Mouse (Mus musculus): ENCODE measurements at regions not wholly inside any gene's neighbourhood (a gene's known extent, or its start where the extent isn't known, plus 50 kb on each side); places are given as distances from the start of the nearest gene placed in this dataset.

DNA sequence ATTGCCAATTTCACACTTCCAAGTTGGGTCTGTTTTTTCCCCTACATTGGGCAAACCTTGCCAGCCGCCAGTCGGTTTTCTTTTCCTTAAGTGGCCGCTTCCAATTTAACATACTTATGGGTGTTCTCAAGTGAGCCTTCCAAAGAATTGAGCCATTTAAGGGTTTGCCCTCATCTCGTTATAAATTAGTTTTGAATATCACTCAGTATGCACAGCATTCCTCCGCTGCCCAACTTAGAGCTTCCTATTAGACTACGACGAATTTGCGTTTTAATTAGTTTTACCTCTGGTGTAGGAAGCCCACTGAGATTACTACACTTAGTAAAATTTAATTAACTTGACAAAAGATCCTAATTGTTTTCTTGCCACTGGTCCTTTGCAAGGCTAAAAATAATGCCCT lies 209.9 kb downstream of the Cdh11 start:
- no peak for DNase-seq (ENCODE audit: low spot score in 2 of 2)

DNA sequence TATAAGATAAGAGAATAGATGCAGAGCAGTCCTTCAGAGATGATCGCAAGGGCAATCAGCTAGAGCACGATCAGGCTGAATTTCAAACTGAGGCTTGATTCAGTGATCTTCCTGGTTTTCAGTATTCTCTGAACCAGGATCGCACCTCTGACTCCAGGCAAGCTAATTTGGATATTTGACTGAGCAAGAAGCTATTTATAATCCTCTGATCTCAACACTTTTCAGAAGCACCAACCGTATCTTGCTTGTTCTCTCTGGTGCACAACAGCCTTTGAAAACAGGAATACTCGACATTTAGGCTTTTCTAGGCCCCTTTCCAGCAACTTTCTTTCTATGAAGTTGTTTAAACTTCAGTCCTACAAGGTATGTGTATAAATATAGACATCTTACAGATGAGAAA lies 217.7 kb downstream of the Cdh11 start:
- no peak for DNase-seq (ENCODE audit: low spot score in 2 of 2)

DNA sequence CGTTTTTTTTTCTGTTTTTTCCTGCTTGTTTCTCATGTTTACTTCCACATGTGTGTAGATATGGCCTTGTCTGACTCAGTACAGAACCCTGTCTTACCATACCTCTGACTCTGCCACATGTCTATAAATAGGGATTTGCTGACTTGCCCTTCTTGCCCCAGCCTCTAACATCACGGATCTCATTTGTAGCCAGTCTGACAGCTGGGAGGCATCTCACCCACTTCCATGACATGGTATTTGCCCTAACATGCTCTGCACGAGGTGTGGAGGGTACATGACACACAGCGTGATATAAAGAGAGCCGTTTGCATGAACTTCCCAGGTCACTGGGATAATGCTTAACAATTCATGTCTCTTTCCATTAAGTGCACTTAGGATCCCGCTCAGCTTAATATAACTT lies 231.2 kb downstream of the Cdh11 start:
- DNase-seq (ENCODE audit: low spot score in 2 of 2) = no peak

DNA sequence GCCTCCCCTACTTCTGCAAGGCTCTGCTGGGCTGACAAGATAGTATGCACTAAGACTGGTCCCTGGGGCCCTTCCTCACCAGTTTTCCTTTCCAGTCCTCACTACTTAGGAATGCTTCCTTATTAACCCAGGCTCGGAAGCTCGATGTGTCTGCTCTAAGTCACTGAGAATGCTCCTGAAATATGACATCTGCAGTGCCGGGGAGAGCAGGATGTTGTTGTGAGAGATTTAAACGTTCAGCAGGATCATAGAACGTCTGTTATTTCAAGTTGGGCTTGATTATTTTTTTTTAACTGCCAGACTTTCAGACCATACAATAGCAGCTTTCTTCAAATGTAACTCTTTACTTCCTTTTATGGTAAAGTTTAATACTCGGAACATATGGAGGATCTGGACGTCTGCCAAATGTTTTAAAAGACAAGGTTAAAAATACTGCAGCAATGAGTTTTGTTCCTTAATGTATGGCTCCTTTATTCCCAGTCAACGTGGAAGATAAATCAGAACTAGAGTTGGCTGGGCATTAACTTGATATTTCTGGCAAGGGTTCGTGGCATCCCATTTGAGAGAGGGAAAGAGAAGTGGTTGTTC lies 232.0 kb downstream of the Cdh11 start:
- DNase-seq (ENCODE audit: low spot score in 2 of 2) = peak; percentile 19 to 24

DNA sequence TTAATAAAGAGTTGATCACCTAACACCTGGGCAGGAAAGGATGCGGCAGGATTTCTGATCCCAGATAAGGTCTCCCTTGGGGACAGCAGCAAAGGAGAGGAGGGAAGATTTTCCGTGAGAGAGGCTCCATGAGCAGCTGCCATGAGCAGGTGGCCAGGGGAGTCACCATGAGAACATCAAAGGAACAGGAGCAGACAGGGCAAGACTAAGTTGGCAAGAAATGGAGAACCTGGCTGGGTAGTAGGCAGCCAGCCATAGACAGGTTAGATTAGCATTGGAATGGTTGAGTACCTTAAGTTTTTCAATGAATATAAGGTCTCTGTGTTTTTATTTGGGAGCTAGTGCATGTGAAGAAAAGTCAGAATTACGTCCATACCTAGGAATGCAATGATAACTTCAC lies 246.6 kb downstream of the Cdh11 start:
- no peak for DNase-seq (ENCODE audit: low spot score in 2 of 2)

DNA sequence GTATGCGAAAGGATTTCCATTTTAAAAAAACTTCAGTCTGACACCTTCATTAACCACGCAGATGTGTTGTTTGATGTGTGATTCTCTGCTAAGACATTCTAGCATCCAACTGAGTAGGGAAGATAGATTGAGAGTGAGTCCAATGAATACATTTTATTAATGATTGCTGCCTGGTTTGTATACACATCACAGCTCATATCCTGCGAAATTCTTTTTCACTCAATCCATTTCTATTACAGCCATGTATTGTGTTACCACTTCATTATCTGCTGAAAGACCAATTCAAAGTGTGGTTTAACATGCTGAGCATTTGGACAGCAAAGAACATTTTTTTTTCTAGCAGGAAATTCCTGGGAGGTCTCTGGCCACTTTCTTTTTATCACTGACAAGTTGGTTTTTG lies 247.4 kb downstream of the Cdh11 start:
- DNase-seq (ENCODE audit: low spot score in 2 of 2) = no peak

DNA sequence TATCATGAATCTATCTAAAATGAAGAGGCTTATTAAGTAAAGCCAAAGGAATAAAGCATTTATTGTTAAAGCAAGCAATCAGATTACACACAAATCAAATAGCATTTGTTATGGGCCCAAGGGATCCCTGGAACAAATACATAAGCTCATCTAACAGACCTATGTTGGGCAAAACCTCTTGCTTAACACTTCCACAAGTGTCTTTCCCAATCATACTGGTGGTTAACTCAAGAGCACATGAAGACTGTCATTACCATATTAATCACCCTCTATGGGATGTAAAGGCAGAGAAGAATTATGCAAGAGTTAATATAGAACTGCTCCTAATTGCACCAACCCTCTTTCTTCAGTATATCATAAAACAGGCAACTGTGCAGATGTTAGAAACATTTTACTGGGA lies 267.0 kb downstream of the Cdh11 start:
- DNase-seq (ENCODE audit: low spot score in 2 of 2) = no peak

DNA sequence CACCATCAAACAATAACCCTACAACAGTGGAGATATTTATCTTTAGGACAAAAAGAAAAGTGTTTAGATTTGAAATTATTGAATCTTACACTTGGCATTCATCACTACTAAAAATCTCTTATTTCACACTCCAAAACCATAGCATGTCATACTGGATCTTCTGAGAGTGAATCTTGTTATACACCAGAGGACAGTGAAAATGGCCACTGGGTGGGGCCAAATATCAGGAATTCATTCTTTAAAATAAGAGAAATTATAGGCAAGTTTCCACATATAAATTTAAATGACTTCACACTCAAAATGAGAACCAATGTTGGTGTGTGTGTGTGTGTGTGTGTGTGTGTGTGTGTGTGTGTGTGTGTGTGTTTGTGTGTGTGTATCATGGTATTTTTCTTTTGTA lies 269.7 kb downstream of the Cdh11 start:
- peak; percentile 5 to 9 for DNase-seq (ENCODE audit: low spot score in 2 of 2)

DNA sequence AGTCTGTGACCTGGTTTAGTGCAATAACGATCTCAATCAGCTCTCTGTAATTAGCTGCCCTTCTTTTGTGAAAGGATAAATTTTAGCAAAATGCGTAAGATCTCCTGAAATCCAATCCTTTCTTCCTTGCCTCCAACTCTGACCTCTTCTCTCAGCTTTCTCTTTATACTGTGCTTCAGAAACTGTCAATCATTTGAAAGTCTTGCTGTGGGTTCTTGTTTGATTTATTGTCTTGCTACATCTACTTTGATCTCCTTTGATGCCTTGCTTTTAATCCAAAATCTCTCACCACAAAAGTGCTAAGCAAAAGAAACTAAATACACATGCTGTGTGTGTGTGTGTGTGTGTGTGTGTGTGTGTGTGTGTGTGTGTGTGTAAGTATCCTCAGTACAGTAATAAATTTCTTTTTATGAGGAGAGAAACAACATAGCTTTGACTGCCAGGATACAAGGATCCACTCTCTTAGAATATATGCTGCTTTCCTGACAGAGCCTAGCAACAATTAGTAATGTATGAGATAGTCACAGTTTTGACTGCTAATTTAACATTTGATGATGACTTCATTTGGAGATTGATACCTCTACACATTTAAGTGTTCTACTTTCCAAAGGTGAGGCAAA lies 270.5 kb downstream of the Cdh11 start:
- no peak for DNase-seq (ENCODE audit: low spot score in 2 of 2)

DNA sequence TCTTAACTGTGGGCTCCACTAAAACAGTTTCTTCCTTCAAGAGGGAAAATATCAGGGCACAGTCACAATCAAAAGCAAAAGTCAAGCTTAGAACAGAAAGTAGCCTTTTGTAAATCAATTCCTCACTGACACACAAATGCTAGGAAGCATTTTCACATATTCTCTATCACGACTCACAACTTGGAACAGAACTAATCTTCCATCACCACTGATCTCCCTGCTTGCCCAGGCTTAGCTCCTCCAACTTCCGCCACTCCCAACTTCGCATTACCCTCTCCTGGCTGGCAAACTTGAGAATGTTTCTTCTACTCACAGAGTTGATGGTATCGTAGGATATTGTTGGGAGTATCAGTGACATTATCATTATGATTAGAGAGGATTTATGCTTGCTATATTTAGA lies 284.7 kb downstream of the Cdh11 start:
- no peak for DNase-seq (ENCODE audit: low spot score in 2 of 2)

DNA sequence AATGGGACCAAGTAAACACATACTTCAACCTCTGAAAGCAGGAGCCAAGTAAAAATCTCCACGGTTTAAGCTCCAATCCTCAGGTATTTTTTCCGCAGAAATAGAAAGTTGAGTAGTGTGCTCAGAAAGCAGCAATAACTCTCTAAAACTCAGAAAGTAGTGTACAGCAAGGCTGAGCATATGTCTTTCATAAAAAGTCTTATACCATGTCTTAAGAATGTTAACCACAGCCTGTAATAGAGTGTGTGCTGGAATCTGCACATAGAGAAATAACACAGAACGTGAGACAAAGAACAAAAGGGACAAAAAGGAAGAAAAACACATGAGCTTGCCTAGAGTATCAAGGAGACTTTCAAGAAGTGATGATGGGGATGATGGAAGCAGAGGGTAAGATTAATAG lies 285.2 kb downstream of the Cdh11 start:
- no peak for DNase-seq (ENCODE audit: low spot score in 2 of 2)

DNA sequence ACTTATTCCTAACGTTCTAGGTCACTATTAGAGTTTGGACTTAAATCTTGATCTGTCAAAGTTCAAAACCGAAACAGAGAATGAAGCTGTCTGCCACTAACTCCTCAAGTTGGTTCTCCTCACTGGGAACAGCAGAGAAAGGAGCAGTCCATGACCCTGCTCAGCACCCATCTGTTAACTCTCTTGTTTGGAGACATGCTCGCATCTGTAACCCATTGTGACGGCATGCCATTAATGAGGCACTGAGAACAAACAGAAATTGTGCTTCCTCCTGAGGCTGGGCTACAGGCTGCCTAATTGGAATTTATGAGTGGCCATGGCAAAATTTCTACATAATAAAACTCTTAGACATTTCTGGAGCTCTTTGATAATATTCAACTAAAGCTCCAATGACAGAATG lies 286.4 kb downstream of the Cdh11 start:
- DNase-seq (ENCODE audit: low spot score in 2 of 2) = no peak

DNA sequence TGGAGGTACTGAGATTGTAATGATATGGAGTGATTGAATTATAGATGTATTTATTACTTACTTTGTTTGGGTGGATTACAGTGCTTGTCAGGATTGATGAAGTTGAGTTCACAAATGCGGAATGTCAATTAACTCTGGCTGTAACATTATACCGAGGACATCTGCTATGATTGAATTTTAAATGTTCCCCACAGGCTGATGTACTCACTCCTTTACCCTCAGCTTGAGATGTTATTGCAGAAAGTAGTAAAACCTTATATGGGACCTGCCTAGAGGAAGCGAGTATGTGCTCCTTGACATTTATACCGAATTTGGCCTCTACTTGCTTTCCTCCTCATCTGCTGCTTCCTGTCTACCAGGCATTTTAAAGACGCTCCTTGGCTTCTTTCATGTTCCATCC lies 288.3 kb downstream of the Cdh11 start:
- DNase-seq (ENCODE audit: low spot score in 2 of 2) = no peak

DNA sequence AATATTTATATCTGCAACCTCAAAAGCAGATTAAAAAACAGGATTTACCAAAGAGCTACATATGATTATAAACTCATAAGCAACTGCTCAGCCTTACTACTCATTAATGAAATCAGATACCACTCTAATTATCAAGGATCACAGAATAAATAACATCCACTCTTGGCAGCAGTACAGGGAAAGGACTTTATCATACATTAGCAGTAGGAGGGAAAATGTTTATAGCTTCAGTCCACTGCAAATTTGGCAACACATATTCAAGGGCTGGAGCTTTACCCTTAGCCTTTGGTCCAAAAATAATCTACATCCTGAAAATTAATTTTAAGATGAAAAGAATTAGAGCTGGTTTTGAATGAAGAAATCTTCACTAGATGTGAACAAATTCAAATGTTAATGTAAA lies 288.7 kb downstream of the Cdh11 start:
- no peak for DNase-seq (ENCODE audit: low spot score in 2 of 2)

DNA sequence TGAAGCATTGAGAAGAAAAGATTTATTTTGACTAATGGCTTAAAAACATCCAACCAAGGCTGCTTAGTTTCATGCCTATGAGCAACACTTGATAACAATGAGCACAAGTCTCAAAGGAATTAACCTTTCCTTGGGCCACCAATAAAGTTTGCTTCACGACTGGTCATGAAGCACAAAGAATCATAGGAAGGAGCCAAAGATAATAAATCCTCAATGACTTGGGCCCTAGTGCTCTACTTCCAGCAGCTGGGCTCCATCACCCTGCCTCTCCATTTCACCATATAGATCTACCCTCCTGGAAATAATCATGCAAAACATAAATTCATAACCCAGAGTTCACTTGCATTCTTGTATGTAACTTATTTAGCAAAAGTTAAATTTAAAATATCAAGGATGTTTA lies 289.4 kb downstream of the Cdh11 start:
- DNase-seq (ENCODE audit: low spot score in 2 of 2) = no peak

DNA sequence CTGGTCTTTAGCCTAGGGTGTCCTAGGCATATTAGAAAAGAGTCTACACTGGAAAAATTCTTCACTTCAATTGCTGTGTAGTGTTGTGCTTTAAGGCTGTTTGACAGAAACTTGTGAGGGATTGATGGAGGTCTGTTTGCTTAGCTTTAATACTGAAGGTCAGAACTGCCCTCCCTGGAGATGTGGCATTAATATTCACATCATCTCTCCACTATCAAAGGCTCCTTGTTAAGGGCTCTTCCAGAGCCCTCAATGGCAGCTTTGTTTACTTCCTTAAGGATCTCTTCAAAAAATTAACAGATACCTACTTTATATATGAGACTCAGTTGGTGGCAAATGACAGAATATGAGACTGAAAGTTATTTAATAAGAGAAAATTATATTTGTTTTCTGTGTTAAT lies 294.4 kb downstream of the Cdh11 start:
- no peak for DNase-seq (ENCODE audit: low spot score in 2 of 2)

DNA sequence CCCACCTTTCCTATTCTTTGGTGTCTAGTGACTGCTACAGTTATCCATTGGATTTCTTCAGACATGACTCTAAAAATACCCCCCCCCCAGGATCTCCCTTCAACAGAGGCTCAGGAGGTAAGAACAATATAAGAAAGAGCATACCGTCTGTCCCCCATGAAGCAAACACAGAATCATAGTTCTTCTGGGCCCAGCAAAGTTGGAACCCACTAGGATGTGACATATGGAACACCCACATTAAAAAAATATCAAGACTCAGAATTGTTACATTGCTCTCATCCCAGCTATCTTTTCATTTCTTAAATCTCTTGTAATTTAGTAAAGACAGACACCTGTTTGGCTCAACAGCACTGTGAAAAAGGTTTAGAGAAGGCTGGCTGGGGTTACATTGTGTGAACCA lies 297.2 kb downstream of the Cdh11 start:
- no peak for DNase-seq (ENCODE audit: low spot score in 2 of 2)

DNA sequence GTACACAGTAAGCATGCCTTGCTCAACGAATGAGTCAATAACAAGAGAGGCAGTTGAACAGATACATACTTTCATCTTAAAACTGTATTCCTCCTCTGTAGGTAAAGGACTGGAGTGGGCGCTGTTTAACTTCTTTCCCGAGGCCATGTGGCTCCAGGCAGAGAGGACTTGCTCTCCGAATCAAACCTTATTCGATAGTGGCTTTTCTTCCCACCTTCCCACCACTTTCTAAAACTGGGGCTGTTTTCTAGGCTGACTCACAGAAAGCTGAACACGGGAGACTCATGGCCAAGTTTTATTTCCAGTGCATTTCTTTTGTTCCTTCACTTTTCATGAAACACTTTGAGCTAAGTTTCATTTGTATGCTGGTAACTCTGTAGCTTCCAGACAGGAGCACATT lies 297.6 kb downstream of the Cdh11 start:
- peak; percentile 40 to 74 for DNase-seq (ENCODE audit: low spot score in 2 of 2)

DNA sequence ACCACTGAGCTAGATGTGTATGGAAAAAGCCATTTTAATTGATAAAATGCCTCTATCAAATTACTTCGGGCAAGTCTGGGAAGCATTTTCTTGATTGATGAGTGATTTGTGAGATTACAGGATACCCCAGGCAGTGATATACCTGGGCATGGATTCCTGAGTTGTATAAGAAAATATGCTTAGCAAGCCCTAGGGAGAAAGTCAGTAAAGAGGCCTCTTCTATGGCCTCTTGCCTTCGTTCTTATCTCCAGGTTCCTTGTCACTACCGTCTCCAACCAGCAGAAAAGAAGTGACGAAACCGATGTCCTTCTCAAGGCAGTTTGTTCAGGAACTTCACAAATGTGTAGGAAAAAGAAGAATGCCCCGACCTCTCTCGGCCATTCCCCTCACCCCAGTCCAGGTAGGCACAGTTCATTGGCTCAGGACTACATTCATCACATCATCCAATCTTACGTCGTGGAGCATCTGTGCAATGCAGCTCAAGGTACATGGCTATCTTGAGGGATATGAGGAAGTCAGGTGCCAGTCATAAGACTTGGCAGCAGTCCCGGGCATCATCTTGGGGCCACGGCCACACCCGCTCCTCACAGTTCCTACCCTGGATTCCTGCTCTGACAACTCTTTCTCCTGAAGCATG lies 310.2 kb downstream of the Cdh11 start:
- no peak for DNase-seq (ENCODE audit: low spot score in 2 of 2)

DNA sequence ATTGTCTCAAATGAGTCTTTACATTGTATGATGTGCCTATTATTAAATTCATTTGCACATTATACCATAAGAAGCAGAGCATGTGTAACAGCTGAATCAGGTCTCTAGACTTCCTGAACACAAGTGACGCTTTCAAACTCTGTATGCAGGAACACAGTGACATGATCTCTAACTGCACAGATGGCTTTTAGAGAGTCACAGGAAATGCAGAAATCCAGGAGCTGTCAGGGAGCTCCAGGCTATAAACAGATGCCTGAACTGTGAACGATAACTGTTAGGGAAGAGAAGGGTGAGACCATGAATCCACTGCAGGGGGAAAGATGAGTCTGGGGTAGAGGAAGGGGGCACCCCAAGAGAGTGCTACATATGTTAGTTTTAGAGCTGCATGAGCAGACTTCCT lies 311.2 kb downstream of the Cdh11 start:
- DNase-seq (ENCODE audit: low spot score in 2 of 2) = no peak

DNA sequence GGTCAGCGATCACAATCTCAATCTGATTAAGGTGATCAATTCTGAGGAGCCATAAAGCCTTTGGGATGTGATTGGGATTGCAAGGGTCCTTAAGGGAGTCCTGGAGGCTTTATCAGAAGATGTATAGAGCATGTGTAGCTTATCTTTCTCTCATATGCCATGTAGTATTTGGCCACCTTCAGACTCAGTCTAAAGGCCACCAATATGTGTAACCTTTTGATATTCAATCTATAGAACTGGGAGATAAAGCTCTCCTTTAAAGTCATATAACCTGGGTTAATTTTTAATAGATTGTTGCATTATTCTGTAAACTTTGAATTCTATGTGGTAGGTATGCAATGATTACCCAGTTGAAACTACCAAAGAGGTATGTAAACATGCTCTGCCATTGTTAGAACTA lies 314.1 kb downstream of the Cdh11 start:
- no peak for DNase-seq (ENCODE audit: low spot score in 2 of 2)

DNA sequence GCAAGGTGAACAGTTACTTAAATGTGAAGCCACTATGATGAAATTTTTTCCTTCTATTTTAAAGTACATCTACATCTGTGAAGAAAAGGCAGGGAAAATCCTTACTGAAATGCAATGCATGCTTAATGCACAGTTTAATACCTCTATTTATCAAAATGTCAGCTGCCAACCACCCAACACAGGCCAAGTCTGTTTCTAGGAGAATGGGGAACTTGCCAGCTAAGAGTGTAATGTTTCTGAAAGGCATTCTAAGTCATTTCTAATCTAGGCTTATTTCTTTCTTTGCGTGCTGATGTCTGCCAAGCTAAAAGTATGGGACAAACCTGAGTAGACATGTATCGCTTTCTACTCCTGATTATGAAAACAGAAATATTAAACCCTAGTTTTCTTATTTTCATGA lies 322.8 kb downstream of the Cdh11 start:
- no peak for DNase-seq (ENCODE audit: low spot score in 2 of 2)

DNA sequence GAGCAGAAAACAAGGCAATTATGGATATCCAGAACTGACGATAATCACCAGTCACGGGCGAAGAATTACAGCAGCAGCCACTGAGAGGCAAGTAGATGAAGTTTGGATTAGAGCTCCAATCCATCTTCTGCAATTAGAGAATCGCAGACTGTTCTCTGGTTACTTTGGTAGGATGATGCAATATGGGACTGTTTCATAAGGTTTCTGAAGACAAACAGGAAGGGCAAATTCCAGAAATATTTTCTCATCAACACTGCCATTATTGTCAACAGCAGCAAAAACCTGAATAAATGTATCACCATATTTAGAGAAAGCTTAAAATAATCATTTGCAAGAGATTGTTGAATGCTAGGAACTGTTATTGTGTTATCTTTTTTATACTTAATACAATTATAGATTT lies 342.4 kb downstream of the Cdh11 start:
- DNase-seq (ENCODE audit: low spot score in 2 of 2) = no peak

Measured in left cerebral cortex, adult 18-20 months (tissue).